Mouse (Mus musculus) heart, embryonic 16.5 days (tissue): ENCODE data around the gene Ddx28. TPM values are rescaled to one million over a fixed set of nuclear protein-coding genes. Genes with fewer than 3 reads are reported as not detected.
"Not testable (repeated sequence)": the region's sequence is repeated elsewhere in the genome, so short reads cannot be mapped to it uniquely, and the experiment has no call there.

Experiments
- ATAC-seq: fragments of 200-750 bp; cut with Nextera tagmentation; replicated peaks from 2 replicates; pipeline ENCODE4 v1.8.0; 2017; ENCODE audit warnings: moderate number of reproducible peaks; ENCODE audit not compliant: insufficient read depth, low FRiP score; ENCODE audit errors: extremely low read depth
- H3K27ac ChIP-seq: fragments of 300-500 bp; sonication (generic); 2 replicates; pipeline ENCODE4 v1.5.1; 2014; ENCODE audit warnings: mild to moderate bottlenecking, low read length, control low read depth, moderate library complexity
- H3K27me3 ChIP-seq: fragments of 300-500 bp; sonication (generic); 2 replicates; pipeline ENCODE4 v1.6.1; 2014; ENCODE audit warnings: low read length, mixed read lengths; ENCODE audit not compliant: control insufficient read depth, insufficient read depth
- H3K36me3 ChIP-seq: fragments of 300-500 bp; sonication (generic); 2 replicates; pipeline ENCODE4 v1.6.1; 2014; ENCODE audit not compliant: control insufficient read depth, insufficient read depth
- H3K4me1 ChIP-seq: fragments of 300-500 bp; sonication (generic); 2 replicates; pipeline ENCODE4 v1.6.1; 2014; ENCODE audit warnings: low read length, mixed read lengths; ENCODE audit not compliant: control insufficient read depth, insufficient read depth
- H3K4me2 ChIP-seq: fragments of 300-500 bp; sonication (generic); 2 replicates; pipeline ENCODE4 v1.6.1; 2014; ENCODE audit warnings: low read depth, mild to moderate bottlenecking, control low read depth, low read length
- H3K4me3 ChIP-seq: fragments of 300-500 bp; sonication (generic); 2 replicates; pipeline ENCODE4 v1.5.1; 2014; ENCODE audit warnings: mild to moderate bottlenecking, control low read depth, low read length
- H3K9ac ChIP-seq: fragments of 300-500 bp; sonication (generic); 2 replicates; pipeline ENCODE4 v1.6.1; 2014; ENCODE audit warnings: low read length, control low read depth
- H3K9me3 ChIP-seq: fragments of 300-500 bp; sonication (generic); replicated peaks from 2 replicates; pipeline ENCODE4 v1.6.1; 2016; ENCODE audit warnings: low read length; ENCODE audit not compliant: control insufficient read depth
- WGBS: fragments of 180-500 bp; shearing (Covaris S2); extraction: QIAGEN DNeasy Blood & Tissue Kit; methylation state at CpG from one replicate; pipeline ENCODE4 v1.1.7; 2014; 5-methylcytosine and 5-hydroxymethylcytosine counted together
- polyA plus RNA-seq: library from polyadenylated mRNA; unstranded; fragments of >200 nt; fragmentation: Nextera tagmentation; extraction: Ambion mirVana; gene quantifications from 2 replicates; pipeline ENCODE4 v1.2.1, GENCODE M21; 2015

Ddx28 gene
- polyA plus RNA-seq, 1 experiment from 2014 or later: 14.8 TPM

DNA sequence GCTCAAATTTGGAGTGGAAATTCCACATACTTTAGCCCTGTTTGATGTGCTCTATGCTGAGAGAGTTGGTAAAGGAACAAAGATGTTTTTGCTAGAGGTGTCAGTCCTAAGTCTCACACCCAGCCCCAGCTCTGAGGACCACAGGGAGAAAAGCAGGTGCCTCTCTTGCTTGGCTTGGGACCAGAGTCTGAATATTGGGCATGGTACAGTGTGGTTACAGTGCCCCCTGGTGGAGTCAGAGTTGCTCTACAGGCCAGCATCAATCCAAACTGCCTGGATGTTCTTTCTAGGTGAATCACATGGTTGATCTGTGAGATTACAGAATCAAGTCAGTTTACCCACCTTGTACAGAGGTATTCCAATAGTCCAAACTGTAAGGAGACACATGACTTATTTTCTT lies 10.8 kb upstream of the Ddx28 start:
- ATAC-seq: no peak
- Histone ChIP-seq H3K9ac (no peak overlapping the region), H3K4me1 (no peaks in the 10 kb centered on the region), H3K27ac (no peak overlapping the region), H3K4me3 (no peak overlapping the region), H3K36me3 (no peaks in the 10 kb centered on the region; the same call in 1 of the 2 replicates), H3K4me2 (no peak overlapping the region), H3K9me3 (no peaks in the 10 kb centered on the region), H3K27me3 (no peaks in the 10 kb centered on the region)

DNA sequence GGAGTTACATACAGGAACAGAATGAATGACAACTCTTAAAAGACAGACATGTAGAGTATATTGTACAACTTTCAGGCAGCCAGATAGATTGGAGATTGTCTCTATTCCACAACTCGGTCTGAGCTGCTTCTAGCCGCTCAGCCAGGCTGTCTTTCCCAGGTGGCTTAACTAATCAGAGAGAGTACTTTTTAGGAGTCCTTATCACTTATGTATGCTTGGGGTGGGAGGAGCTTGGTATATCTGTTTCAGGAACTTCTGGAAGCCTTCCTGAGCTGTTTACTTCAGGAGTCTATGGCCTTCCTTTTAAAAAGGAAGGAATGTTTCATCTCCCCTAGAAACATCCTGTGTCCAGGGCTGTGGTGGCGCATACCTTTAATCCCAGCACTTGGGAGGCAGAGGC lies 6.4 kb upstream of the Ddx28 start:
- Histone ChIP-seq H3K4me2 (no peak overlapping the region), H3K4me1 (no peaks in the 10 kb centered on the region), H3K27me3 (no peaks in the 10 kb centered on the region), H3K9ac (no peak overlapping the region), H3K36me3 (no peaks in the 10 kb centered on the region; the same call in 1 of the 2 replicates), H3K27ac (no peak overlapping the region), H3K4me3 (no peak overlapping the region), H3K9me3 (no peaks in the 10 kb centered on the region)
- no peak for ATAC-seq
- 59% methylated on average over 3 of the region's 3 CpGs for WGBS

DNA sequence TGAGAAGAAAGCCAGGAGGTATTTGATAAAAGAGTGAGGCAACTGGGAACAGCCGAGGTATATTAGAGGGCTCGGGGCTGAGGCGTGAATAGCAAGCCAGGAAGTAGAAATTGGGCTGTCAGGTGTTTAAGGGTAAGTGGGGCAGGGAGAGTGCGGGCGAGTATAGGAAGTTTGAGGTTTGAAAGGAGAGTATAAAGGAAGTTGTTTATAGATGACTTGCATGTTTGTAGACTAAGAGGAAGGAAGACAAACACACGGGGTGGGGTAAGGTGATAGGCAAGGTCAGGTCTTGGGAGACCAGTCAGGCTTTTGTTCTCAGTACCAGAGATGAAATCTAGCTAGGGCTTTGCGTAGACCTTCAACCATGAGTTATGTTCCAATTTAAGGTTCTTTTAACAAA lies 5.4 kb upstream of the Ddx28 start:
- no peaks in the 10 kb centered on the region; the same call in 1 of the 2 replicates for H3K36me3 ChIP-seq
- no peak overlapping the region for H3K27ac ChIP-seq
- no peak overlapping the region for H3K4me3 ChIP-seq
- ATAC-seq: no peak
- 79% methylated on average over 7 of the region's 7 CpGs for WGBS
- no peak overlapping the region for H3K9ac ChIP-seq
- H3K27me3 ChIP-seq: no peaks in the 10 kb centered on the region
- no peaks in the 10 kb centered on the region; the same call in 1 of the 2 replicates for H3K4me1 ChIP-seq
- H3K4me2 ChIP-seq: no peak overlapping the region
- H3K9me3 ChIP-seq: no peaks in the 10 kb centered on the region

DNA sequence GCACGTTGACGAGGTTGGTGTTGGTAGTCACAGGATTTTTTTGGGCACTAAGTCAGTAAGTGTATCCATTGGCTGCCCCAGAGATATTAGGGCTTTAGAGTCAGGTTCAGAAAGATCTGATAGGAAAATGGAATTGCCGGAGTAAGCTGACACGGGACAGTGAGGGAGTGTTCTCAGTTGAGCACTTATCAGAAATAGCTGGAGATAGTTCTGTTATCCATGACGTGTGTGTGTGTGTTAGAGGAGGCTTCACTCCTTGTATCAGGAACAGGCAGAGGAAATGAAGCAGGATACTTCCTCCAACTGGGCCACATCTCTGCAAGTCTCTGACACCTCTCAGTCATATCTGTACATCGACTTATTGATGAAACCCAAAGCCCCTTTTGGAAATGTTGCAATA lies 4.6 kb upstream of the Ddx28 start:
- no peak overlapping the region for H3K27ac ChIP-seq
- H3K4me3 ChIP-seq: no peak overlapping the region
- no peaks in the 10 kb centered on the region for H3K27me3 ChIP-seq
- WGBS: 76% methylated on average over 6 of the region's 6 CpGs
- H3K36me3 ChIP-seq: no peaks in the 10 kb centered on the region; the same call in 1 of the 2 replicates
- H3K9ac ChIP-seq: no peak overlapping the region
- no peaks in the 10 kb centered on the region for H3K9me3 ChIP-seq
- no peak for ATAC-seq
- H3K4me1 ChIP-seq: peaks cover 5% of the 10 kb centered on the region; the same call in 1 of the 2 replicates
- H3K4me2 ChIP-seq: no peak overlapping the region

DNA sequence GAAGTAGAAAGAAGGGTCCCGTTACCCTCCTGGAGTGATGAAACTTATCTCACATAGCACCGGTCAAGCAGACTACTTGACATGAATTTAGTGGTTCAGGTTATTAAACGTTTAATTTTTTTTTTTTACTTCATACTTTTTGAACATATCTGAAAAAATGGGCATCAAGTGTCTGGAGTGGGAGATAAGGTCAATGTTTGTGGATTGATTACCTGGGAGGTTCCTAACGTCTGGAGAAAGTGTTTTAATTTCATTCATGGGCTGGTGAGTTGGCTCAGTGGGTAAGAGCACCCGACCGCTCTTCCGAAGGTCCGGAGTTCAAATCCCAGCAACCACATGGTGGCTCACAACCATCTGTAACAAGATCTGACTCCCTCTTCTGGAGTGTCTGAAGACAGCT lies 521 bp upstream of the Ddx28 start:
- H3K9ac ChIP-seq, ATAC-seq, H3K9me3 ChIP-seq, H3K27ac ChIP-seq, H3K27me3 ChIP-seq, H3K36me3 ChIP-seq: not testable (repeated sequence)
- 75% methylated on average over 8 of the region's 8 CpGs for WGBS
- Histone ChIP-seq H3K4me3 (peak overlapping the region; percentile 93), H3K4me1 (peaks cover 14% of the 10 kb centered on the region), H3K4me2 (peak overlapping the region; percentile 99)

DNA sequence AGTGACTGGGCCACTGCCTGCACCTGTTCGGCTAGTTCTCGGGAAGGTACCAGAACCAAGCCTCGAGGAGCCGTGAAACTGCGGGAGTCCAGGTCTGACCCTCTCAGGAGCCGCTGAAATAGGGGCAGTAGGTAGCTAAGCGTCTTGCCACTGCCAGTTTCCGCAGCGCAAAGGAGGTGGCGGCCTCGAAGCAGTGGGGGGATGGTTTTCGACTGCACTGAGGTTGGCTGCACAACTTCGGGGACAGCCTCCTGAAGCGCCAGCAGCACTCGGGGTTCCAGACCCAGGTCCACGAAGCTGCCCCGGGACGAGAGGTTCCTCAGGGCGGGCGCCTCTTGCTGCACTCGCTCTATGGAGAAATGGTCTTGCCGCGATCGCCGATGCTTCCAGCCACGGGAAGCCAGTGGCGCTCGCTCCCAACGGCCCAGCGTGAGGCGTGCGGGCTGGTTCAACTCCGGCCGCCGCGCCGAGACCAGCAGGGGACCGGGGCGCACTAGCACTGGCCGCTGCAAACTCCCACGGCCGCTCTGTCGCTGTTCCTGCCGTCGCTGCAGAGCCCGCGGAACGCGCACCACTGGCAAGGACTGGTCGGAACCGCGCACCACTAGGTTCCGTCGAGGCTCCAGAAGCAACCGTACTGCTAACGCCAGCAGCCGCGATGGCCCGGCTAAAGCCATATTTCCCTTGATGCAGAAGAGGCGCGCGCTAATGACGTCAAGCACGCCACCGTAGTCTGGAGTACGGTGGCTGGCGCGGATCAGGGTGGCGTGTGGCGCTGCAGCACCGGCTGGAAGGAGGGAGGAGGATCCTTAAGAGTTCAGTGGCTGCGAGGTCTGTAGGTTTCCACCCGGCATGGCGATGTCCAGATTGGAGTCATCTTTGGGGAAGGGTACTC lies 687 bp downstream of the Ddx28 start:
- Histone ChIP-seq H3K9me3 (no peaks in the 10 kb centered on the region), H3K36me3 (no peaks in the 10 kb centered on the region), H3K27ac (peak overlapping the region; percentile 66; the same call in 1 of the 2 replicates), H3K9ac (peak overlapping the region; percentile 94), H3K4me3 (peak overlapping the region; percentile 93), H3K4me2 (peak overlapping the region; percentile 99), H3K4me1 (peaks cover 14% of the 10 kb centered on the region), H3K27me3 (no peaks in the 10 kb centered on the region)
- 2% methylated on average over 70 of the region's 74 CpGs for WGBS
- ATAC-seq: peak; percentile 88

DNA sequence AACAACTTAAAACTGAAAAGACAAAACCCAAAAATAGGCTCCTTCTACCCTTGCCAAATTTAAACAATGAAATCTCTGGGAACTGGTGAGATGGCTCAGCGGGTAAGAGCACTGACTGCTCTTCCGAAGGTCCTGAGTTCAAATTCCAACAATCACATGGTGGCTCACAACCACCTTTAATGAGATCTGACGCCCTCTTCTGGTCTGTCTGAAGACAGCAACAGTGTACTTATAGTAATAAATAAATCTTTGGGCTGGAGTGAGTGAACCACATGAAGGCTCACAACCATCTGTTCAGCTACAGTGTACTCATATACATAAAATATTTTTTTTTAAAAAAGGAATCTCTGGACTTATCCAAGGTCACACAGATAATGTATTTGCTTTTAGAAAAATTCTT lies 3.8 kb downstream of the Ddx28 start:
- not testable (repeated sequence) for ATAC-seq, H3K9ac ChIP-seq, H3K9me3 ChIP-seq, H3K4me2 ChIP-seq, H3K36me3 ChIP-seq, H3K4me3 ChIP-seq, H3K27ac ChIP-seq, H3K27me3 ChIP-seq
- WGBS: 58% methylated on average over 3 of the region's 3 CpGs
- peaks cover 14% of the 10 kb centered on the region for H3K4me1 ChIP-seq

DNA sequence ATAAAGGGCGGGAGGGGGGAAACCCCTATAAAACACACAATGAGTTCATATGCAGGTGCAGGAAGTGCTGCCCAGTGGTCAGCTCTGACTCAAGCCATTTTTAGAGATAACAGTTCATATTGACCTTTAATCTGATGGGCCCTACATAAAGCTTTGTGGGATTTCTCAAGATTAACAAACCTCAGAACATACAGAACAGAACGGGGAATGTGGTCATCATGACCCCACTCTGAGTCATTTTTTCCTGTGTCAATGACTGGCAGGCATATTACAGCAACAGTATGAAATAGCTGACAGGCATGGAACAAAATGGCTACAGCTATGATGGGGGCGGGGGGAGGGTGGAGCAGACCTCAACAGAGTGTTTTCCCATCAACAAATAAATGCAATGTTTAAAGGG lies 4.5 kb downstream of the Ddx28 start:
- Histone ChIP-seq H3K27me3 (no peaks in the 10 kb centered on the region), H3K27ac (no peak overlapping the region), H3K9ac (no peak overlapping the region), H3K4me2 (no peak overlapping the region), H3K4me3 (no peak overlapping the region), H3K4me1 (peaks cover 14% of the 10 kb centered on the region), H3K36me3 (no peaks in the 10 kb centered on the region), H3K9me3 (no peaks in the 10 kb centered on the region)
- WGBS: 64% methylated on average over 3 of the region's 3 CpGs
- ATAC-seq: no peak

DNA sequence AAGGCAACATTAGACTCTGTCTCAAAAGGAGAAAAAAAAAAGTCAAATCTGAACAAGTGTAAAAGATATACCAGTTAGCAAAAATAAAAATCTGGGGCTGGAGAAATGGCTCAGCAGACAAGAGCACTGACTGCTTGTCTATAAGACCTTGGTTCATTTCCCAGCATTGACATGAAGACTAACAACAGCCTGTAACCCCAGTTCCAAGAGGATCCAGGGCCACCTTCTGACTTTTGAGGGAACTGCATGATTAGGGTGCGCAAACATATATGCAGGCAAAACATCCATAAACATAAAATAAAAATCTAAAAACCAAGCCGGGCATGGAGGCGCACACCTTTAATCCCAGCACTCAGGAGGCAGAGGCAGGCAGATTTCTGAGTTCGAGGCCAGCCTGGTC lies 5.3 kb downstream of the Ddx28 start:
- 83% methylated on average over 4 of the region's 4 CpGs for WGBS
- H3K36me3 ChIP-seq: no peaks in the 10 kb centered on the region
- H3K27ac ChIP-seq: no peak overlapping the region
- peaks cover 9% of the 10 kb centered on the region for H3K4me1 ChIP-seq
- no peak overlapping the region for H3K9ac ChIP-seq
- H3K4me3 ChIP-seq: no peak overlapping the region
- no peak overlapping the region for H3K4me2 ChIP-seq
- H3K27me3 ChIP-seq: no peaks in the 10 kb centered on the region
- no peak for ATAC-seq
- no peaks in the 10 kb centered on the region for H3K9me3 ChIP-seq
